Mouse (Mus musculus) intestine, postnatal 0 days (tissue): ENCODE data around the gene Lrrk1. TPM values are rescaled to one million over a fixed set of nuclear protein-coding genes. Genes with fewer than 3 reads are reported as not detected.

Source experiments
- ATAC-seq: fragments of 200-750 bp; cut with Nextera tagmentation; 2 replicates; pipeline ENCODE4 v1.8.0; 2017; ENCODE audit warnings: mild to moderate bottlenecking, moderate TSS enrichment, moderate library complexity
- H3K27ac ChIP-seq: fragments of 300-500 bp; sonication (generic); 2 replicates; pipeline ENCODE4 v1.5.1; 2014; ENCODE audit warnings: mild to moderate bottlenecking, low read depth, low read length, moderate library complexity
- H3K27me3 ChIP-seq: fragments of 300-500 bp; sonication (generic); replicated peaks from 2 replicates; pipeline ENCODE4 v1.6.1; 2014; ENCODE audit warnings: low read length, mixed read lengths; ENCODE audit not compliant: control insufficient read depth, insufficient read depth
- H3K36me3 ChIP-seq: fragments of 300-500 bp; sonication (generic); 2 replicates; pipeline ENCODE4 v1.6.1; 2014; ENCODE audit warnings: mild to moderate bottlenecking, moderate library complexity; ENCODE audit not compliant: control insufficient read depth, insufficient read depth
- H3K4me1 ChIP-seq: fragments of 300-500 bp; sonication (generic); replicated peaks from 2 replicates; pipeline ENCODE4 v1.6.1; 2014; ENCODE audit warnings: antibody characterized with exemption, low read length, mixed read lengths; ENCODE audit not compliant: control insufficient read depth, insufficient read depth
- H3K4me2 ChIP-seq: fragments of 300-500 bp; sonication (generic); replicated peaks from 2 replicates; pipeline ENCODE4 v1.6.1; 2014; ENCODE audit warnings: low read depth, mild to moderate bottlenecking, moderate library complexity
- H3K4me3 ChIP-seq: fragments of 300-500 bp; sonication (generic); 2 replicates; pipeline ENCODE4 v1.5.1; 2014; ENCODE audit warnings: low read depth, low read length
- H3K9ac ChIP-seq: fragments of 300-500 bp; sonication (generic); 2 replicates; pipeline ENCODE4 v1.6.1; 2014; ENCODE audit warnings: mild to moderate bottlenecking, low read depth, low read length
- H3K9me3 ChIP-seq: fragments of 300-500 bp; sonication (generic); 2 replicates; pipeline ENCODE4 v1.6.1; 2016; ENCODE audit warnings: mixed run types; ENCODE audit not compliant: control insufficient read depth
- CTCF ChIP-seq: sonication (generic); IDR thresholded peaks from 2 replicates; pipeline ENCODE4 v1.5.1; 2016; ENCODE audit warnings: low read depth, mild to moderate bottlenecking, control low read depth, antibody characterized with exemption, moderate library complexity
- WGBS: fragments of 180-500 bp; shearing (Covaris S2); extraction: QIAGEN DNeasy Blood & Tissue Kit; methylation state at CpG from one replicate; pipeline ENCODE4 v1.1.7; 2014; 5-methylcytosine and 5-hydroxymethylcytosine counted together
- polyA plus RNA-seq: library from polyadenylated mRNA; unstranded; fragments of >200 nt; fragmentation: Nextera tagmentation; extraction: Ambion mirVana; gene quantifications from 2 replicates; pipeline ENCODE4 v1.2.1, GENCODE M21; 2015

The Lrrk1 gene
- polyA plus RNA-seq, 1 experiment from 2014 or later: 6.1 TPM

DNA sequence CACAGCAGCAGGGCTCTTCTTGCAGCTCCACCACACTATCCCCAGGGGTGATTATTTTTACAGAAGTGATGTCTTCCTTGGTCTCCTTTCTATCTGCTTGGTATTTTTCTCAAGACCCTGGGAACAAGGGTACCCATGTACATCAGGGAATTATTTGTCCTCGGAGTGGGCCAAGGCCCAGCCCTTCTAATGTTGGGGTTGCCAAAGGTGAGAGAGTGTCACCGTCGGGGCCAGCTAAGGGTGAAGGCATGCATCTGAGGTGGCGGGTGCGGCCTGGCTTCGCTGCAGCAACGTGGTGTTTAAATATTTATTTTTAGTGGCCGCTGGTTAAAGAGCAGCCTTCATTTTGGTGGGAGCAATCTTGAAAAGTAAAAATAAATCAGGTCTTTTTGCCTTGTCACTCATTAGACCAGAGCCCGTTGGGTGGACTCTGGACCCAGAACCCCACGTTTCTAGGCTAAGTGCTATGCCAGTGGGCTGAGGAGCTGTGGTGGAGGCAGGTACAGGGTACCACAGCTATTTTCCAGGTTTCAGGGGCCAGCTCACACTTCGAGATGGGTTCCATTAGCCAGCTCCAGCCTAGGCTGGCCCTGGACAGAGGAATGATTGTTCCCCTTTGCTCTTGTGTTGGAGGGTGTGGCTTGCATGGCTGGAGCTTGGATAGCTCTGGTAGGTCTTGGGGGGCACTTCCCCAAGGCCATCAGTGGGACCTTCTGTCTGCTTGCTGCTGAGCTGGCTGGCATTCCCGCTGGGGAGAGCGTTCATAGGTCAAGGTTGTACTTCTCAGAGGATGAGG is 160.1 kb downstream of the Lrrk1 start:
- 45% methylated on average over 13 of the region's 13 CpGs for WGBS
- Histone ChIP-seq H3K9me3 (no peaks in the 10 kb centered on the region), H3K27ac (no peak overlapping the region), H3K4me3 (no peak overlapping the region), H3K9ac (no peak overlapping the region), H3K27me3 (no peaks in the 10 kb centered on the region), H3K4me1 (no peaks in the 10 kb centered on the region; the same call in 1 of the 2 replicates), H3K36me3 (no peaks in the 10 kb centered on the region), H3K4me2 (no peak overlapping the region)
- peak; percentile 6; the same call in 1 of the 2 replicates for ATAC-seq
- no peak for TF ChIP-seq CTCF

DNA sequence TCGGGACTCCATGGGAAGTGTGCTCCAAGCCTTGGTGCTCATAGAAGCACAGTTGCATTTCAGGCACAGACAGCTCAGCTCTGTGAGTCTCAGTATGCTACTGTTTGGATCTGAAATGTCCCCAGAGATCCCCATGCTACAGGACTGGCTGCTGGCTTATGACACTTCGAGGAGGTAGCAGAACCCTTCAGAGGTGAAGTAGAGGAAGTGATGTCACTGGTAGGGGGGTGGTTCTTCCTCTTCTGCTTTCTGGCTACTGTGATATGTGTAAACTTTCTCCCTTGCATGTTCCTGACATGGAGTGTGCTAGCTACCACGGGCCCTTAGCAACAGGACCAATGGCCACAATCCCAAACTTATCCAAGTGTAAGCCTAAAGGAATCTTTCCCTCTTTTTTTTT is 162.3 kb downstream of the Lrrk1 start:
- Histone ChIP-seq H3K4me3 (no peak overlapping the region), H3K9ac (no peak overlapping the region), H3K27me3 (no peaks in the 10 kb centered on the region), H3K27ac (no peak overlapping the region), H3K9me3 (no peaks in the 10 kb centered on the region), H3K36me3 (no peaks in the 10 kb centered on the region), H3K4me1 (no peaks in the 10 kb centered on the region; the same call in 1 of the 2 replicates), H3K4me2 (no peak overlapping the region)
- ATAC-seq: no peak
- whole genome bisulfite sequencing: 76% methylated on average over 3 of the region's 3 CpGs
- no peak for TF ChIP-seq CTCF

DNA sequence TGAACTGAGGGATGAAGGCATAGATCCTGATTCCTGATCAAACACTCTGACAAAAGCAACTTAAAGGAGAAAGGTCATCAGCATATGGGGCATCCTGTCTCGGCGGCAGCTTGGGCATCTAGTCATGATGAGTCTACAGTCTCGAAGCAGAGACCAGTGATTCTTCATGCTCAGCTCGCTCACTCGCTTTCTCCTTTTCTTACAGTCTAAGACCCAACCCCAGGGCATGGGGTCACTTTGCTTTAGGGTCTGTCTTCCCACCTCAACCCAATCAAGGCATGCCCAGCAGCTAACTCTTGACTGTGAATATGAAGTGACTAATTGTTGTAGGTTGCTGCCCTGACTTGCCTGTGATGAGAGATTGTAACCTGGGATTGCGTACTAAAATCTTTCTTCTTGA is 163.6 kb downstream of the Lrrk1 start:
- no peak overlapping the region for H3K4me2 ChIP-seq
- TF ChIP-seq CTCF: no peak
- H3K9ac ChIP-seq: no peak overlapping the region
- no peak for ATAC-seq
- 95% methylated on average over 6 of the region's 6 CpGs for WGBS
- no peak overlapping the region for H3K27ac ChIP-seq
- no peak overlapping the region for H3K4me3 ChIP-seq
- H3K9me3 ChIP-seq: no peaks in the 10 kb centered on the region
- H3K27me3 ChIP-seq: no peaks in the 10 kb centered on the region
- H3K4me1 ChIP-seq: no peaks in the 10 kb centered on the region
- H3K36me3 ChIP-seq: no peaks in the 10 kb centered on the region

DNA sequence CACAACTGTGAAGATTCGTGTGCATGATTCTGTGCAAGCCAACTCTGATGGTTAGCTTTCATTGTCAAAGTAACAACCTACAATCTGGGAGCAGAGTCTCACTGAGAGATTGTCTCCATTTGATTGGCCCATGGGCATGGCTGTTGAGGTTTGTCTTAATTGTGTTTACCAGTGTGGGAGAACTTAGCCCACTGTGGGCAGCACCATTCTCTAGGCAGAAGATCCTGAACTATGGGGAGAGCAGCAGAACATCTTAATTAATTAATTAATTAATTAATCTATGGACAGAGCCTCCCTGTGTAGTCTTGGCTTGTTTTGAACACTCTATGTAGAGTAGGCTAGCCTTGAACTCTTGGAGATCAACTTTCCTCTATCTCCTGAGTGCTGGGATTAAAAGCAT is 164.4 kb downstream of the Lrrk1 start:
- WGBS: 88% methylated on average over 1 of the region's 1 CpGs
- no peaks in the 10 kb centered on the region for H3K9me3 ChIP-seq
- no peaks in the 10 kb centered on the region for H3K4me1 ChIP-seq
- no peak for TF ChIP-seq CTCF
- H3K36me3 ChIP-seq: no peaks in the 10 kb centered on the region
- H3K27ac ChIP-seq: no peak overlapping the region
- H3K4me3 ChIP-seq: no peak overlapping the region
- H3K9ac ChIP-seq: no peak overlapping the region
- no peak overlapping the region for H3K4me2 ChIP-seq
- H3K27me3 ChIP-seq: no peaks in the 10 kb centered on the region
- no peak for ATAC-seq

DNA sequence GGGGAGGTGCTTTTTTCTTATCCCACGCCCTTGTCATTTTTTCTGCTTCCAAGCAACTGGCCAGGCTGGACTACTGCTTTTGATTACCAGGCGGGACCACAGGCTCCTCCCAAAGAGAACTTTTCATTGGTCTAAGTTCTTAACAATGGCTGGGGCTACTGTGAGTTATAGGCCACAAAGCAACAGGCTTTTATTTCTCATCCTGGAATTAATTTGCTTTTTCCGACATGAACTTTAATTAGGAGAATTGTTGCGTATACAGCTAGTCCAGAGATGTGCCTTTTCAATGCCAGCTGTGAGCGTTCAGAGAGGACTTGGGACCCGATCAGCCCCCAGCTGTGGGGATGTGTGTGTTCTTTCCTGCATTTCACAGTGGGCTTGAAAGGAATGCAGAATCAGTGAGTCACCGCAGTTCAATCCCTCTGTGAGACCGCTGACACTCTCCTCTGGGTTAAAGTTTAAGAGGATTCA is 165.5 kb downstream of the Lrrk1 start:
- Histone ChIP-seq H3K4me3 (no peak overlapping the region), H3K9ac (no peak overlapping the region), H3K36me3 (no peaks in the 10 kb centered on the region), H3K27ac (no peak overlapping the region), H3K9me3 (no peaks in the 10 kb centered on the region), H3K4me1 (no peaks in the 10 kb centered on the region), H3K4me2 (no peak overlapping the region), H3K27me3 (no peaks in the 10 kb centered on the region)
- WGBS: 27% methylated on average over 8 of the region's 8 CpGs
- peak; percentile 52 for ATAC-seq
- no peak for TF ChIP-seq CTCF

DNA sequence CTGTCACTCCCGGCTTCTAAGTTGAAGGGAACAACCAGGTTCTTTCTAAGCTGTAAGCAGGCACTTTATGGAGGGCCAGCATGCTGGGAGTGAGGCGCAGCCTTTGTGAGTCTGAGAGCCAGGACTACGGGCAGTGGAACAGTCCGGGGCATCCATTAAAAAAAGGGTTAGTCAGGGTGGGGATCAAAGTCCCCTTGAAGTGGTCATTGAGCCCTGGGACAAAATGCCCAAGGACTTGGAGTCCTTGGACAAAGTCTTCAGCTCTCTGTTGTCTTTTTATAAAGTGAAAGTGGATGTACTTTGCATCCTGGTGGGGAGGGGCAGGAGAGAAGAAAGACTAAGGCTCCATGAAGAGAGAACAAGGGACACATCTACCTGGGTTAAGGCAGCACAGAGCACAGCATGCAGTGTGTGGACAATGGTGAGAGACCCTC is 168.3 kb downstream of the Lrrk1 start:
- no peak overlapping the region for H3K4me3 ChIP-seq
- no peak overlapping the region for H3K9ac ChIP-seq
- H3K36me3 ChIP-seq: no peaks in the 10 kb centered on the region
- no peaks in the 10 kb centered on the region for H3K27me3 ChIP-seq
- no peak overlapping the region for H3K27ac ChIP-seq
- TF ChIP-seq CTCF: no peak
- no peaks in the 10 kb centered on the region for H3K9me3 ChIP-seq
- H3K4me2 ChIP-seq: no peak overlapping the region
- peak; percentile 45; the same call in 1 of the 2 replicates for ATAC-seq
- 60% methylated on average over 4 of the region's 4 CpGs for WGBS
- H3K4me1 ChIP-seq: no peaks in the 10 kb centered on the region
